Mouse (Mus musculus) spleen, adult 2 months (tissue): ENCODE results near the gene Wdr83.

Experiments
- CTCF ChIP-seq: fragments of 200-500 bp; IDR thresholded peaks from 2 replicates; pipeline ENCODE4 v1.5.1; 2011; ENCODE audit warnings: mild to moderate bottlenecking, inconsistent platforms; ENCODE audit not compliant: insufficient read depth, insufficient read length, insufficient replicate concordance; ENCODE audit errors: extremely low read depth
- POLR2A ChIP-seq: fragments of 200-500 bp; IDR thresholded peaks from 2 replicates; pipeline ENCODE4 v1.6.1; 2011; ENCODE audit warnings: low read depth, low read length, inconsistent platforms

DNA sequence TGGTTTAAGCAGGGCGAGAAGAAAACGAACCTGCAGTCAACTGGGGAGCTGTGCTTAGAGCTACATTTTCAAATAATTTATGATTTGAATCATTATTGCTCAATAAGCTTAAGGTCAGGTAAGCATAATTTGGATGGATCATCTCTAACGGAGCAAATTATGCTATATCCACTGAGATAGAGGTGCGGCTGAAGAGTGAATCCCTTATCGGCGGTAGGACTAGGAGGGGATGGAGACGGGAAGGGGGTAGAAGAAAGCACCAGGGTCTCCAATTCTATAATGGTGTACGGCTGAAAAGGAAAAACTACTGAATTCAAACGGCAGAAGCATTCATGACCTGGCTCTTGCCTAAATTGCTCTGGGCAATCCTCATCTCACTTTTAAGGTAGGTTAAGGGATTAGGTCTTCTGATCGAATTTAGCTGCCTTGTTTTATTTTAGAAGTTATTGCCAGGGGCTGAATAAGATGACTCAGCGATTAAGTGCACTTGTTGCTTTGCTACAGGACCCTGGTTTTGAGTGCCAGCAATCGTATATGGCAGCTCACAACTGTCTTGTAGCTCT lies 45.9 kb downstream of the Wdr83 start:
- TF ChIP-seq CTCF (no peak), POLR2A (no peak)
